Mouse (Mus musculus) stomach, postnatal 0 days (tissue): ENCODE data around the gene S100b.

Experiments used
- CTCF ChIP-seq: IDR thresholded peaks from 2 replicates; pipeline ENCODE4 v1.5.1; 2016; ENCODE audit warnings: antibody characterized with exemption, low read depth, mild to moderate bottlenecking, moderate library complexity
- EP300 ChIP-seq: optimal IDR thresholded peaks from 2 replicates; pipeline ENCODE3; 2016; ENCODE audit warnings: antibody characterized with exemption

GRCm38 (mm10) chr10:76212121-76212520, 41.5 kb upstream of the S100b start:
- TF ChIP-seq CTCF = no peak
- TF ChIP-seq EP300 = no peak
